Mouse (Mus musculus): ENCODE results near the gene Asb8.

The Asb8 gene

DNA sequence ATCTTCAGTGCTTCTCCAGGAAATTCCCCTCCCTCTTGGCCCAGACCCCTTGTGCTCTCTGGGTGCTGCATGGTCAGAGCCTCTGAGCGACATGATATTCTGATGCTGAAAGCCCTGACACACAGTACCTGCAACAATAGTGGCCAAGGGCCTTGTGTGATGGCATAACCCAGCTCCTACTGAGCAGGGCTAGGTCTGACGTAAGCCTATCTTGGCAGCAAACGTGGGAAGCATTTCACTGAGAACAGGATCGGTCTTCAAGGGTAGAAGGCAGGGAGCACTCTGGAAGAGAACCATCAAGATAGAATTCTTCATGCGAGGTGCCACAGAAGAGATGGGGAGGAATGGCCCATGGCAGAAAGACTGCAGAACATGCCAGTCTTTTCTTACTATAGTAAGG, at the start of gene Asb8:
Gene Asb8, minus strand, starts transcription at position 101 of the 400 bp plus-strand sequence.
- DNase-seq, result no peak

DNA sequence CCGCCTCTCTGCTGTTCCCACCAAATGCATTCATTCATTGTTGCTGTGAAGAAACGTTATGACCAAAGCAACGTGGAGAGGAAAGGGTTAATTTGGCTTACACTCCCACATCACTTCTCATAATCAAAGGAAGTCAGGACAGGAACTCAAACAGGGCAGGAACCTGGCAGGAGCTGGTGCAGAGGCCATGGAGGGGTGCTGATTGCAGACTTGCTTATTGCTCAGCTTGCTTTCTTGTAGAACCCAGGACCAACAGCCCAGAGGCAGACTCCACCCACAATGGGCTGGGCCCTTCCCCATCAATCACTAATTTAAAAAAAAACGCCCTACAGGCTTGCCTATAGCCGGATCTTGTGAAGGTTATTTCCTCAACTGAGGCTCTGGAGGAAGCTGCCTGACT, 48.7 kb upstream of the Asb8 start:
- no peak for DNase-seq

DNA sequence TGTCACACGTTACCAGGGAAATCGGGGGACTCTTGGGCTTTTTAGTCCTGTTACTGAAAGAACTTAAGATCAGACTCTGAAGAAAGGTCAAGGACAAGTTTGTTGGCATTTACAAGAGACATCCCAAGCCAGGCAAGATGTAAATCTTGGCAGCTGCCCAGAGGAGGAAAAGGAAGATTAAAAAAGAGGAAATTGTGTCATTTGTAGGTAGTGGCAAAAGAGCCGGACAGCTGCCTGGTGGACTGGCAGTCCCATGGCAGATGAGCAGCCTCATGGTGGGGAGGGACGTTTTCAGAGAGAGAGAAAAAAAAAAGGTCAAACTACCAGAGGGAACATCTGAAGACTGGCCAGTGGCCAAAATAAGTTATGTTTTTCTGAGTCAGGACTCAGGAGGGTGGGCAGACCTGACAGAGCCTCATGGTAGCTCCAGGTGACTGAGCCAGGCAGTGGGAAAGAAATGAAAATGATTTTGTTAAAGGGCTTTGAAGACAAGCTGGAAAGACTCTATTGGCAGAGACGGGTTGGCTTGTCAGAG, 48.0 kb upstream of the Asb8 start:
- peak; percentile 8 for DNase-seq

DNA sequence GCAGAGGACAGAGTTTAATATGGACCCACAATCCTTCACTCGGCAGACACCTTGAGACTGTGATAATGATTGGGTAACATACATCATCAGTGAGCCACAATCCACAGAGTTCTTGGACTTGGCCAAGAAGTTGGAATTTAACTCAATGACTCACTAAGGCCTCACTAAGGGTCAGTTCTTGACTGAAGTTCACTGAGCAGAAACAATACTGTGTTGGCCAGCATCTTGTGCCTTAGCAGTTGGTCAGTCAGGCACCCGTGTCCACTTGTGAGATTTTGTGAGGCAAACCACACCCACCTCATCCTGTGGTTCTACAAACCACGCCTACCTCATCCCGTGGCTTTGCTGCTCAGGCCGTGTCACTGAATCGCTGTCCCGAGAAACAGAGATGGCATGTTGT, 44.3 kb upstream of the Asb8 start:
- DNase-seq, result peak; percentile 69

DNA sequence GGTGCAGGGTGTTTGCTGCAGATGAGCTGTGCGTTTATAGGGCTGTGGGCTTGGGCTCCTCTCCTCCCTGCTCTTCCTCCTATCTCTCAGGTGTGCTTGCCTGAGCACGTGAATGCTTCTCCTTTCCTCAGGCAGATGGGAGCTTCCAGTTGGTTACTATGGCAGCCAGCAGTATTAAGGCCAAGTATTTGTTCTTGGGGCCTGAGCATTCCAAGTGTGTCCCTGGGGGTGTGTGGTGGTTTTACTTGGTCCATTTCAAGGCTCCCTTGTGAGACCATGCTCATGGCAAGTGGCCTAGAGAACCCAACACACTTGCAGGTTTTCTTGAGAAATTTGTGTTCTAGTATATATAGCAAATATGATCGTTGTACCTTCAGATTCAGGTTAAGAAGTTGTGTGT, 30.0 kb upstream of the Asb8 start, which contains the start of gene Olfr288:
Gene Olfr288, minus strand, starts transcription at position 101 of the 400 bp plus-strand sequence.
- no peak for DNase-seq

DNA sequence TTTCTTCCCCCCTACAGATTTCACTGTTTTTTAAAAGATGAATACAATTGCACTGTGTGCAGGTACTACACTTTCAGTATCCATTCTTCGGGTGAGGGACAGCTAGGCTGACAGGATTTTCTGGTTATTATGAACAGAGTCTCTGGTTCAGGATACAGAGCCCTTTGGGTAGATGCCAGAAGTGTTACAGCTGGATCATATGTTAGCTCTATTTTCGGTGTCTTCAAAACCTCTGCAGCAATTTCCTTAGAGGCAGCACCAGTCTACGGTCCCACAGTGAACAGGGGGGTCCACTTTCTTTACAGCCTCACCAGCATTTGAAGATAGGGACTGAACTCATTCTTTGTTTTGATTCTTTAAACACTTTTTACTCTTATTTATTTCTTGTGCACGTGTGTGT, 19.0 kb upstream of the Asb8 start:
- no peak for DNase-seq

DNA sequence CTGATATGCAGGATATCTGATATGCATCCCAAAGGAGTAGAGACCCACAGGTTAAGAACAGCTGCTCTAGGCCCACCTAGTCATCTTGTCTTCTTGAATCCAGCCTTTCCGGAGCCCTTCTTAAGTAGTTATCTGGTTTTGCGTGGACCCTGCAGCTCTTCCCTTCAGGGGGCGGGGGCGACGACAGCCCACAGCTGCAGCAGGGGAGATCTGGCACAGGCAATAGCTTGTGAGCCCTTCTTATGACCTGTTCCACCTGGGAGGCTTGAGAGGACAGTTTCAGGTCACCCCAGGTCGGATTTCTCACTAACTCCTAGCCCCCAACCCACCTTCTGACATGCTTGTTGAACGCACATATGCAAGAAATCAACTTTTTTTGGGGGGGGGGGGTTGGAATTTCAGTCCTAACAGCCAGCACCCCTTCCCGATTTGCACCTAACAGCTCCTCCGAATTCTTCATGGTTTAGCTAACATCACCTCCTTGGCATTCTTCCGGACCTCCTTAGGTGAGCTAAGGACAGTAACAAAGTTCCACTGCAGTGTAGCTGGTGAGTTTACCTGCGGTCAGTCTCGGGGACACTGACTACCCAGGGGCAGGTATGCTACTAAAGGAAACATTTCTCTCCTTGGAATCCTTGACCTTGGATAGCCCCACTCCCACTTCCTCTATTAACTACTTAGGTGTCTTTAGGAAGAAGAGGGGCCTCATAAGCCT, 16.6 kb upstream of the Asb8 start:
- peak; percentile 37 for DNase-seq

DNA sequence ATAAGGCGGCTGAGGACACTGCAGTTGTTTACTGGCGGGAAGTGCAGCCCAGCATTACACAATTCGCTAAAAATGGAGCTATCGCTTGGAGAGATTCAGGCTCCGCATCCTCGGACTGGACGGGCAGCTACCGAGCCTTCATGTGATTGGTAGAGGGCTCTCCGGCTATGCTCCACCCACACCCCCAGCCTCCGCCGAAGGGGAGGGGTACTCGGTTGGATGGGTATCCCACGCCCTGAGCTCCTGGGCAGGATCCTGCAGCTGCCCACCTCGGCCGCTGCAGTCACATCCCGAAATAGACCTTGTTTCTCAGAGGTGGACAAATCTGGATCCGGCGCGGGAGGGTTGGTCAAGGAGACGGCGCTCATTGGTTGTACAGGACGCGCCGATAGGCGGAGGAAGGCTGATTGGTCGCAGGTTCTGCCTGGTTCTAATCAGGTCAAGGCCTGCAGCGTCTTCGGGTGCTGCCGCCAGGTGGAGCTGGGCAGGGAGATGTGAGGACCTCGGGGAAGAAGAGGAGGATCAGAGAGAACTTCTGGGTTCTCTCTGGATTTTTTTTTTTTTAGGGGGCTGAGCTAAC, 15.8 kb upstream of the Asb8 start:
- DNase-seq, result peak; percentile 93

DNA sequence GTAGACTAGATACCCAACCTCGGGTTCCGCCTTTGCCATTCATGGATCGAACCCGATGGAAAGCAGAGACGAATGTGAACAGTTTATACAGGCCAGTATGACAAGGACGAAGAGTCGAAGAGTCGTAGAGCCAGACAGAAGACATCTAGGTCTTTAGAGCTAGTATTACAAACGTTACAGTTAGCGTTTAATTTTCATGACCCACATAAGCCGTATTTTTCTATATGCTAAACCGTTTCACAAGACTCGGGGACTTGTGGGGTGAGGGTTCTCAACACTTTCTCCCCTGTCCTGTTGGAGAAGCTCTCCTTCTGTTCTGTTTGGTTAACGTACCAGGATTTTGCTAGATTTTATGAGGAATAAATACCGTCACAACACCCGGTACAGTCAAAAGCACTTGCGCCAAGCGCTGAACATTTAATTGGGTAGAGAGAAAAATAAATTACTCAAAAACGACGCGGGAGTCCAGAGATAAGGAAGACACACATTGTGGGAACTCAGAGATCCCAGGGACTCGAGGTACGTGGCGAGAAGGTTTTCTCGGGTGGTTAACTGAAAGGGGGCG, 15.2 kb upstream of the Asb8 start:
- DNase-seq, result no peak

DNA sequence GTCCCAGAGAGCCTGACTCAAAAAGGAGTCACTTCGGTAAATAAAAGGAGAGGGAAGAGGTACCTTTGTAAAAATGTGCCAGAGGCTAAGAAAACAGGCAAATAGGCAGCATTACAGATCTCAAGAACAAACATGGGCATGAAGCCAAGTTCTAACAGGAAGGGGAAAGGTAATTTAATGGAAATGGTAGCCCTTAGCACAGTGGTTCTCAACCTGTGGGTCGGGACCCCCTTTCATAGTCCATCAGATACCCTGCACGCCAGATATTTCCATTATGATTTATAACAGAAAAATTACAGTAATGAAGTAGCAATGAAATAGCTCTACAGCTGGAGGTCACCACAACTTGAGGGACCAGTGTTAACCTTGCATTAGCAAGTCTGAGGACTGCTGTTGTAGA, 11.9 kb upstream of the Asb8 start:
- no peak for DNase-seq

DNA sequence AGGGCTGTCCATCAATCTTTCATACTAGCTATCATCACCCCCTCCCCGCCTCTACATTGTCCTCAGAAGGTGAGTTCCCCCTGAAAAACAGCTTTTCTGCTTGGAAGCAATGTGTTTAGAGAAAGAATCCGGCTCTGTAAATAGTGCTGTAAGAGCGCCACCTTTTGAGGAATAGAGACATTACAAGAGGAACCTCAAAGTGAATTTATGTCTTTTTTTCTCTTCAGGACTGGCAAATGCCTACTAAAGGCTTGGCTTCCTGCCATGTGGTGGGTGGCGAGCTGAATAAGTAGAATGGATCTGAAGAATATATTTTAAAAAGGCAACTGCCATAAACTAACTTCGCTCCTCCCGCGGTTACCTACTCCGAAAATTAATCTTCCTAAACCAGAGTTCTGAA, 8.4 kb upstream of the Asb8 start:
- DNase-seq, result no peak

DNA sequence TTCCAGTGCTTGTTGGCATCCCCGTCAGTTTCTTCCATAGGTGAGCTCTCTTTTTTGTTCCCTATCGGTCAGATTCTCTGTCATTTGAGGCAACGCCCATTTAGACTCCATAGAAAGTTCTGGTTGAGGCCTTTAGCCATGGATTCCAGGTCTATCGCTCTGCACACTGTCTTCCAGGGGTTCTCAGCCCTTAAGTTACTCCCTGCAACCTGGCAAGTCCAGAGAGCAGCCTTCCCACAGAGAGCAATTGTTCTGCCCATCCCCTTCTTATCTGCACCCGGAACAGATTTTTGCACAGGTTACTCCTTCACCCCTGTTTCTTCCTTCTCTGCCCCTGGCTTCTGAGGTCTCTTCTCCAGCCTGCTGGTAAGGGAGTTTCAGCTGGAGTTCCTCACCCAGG, 6.7 kb upstream of the Asb8 start:
- DNase-seq, result no peak

DNA sequence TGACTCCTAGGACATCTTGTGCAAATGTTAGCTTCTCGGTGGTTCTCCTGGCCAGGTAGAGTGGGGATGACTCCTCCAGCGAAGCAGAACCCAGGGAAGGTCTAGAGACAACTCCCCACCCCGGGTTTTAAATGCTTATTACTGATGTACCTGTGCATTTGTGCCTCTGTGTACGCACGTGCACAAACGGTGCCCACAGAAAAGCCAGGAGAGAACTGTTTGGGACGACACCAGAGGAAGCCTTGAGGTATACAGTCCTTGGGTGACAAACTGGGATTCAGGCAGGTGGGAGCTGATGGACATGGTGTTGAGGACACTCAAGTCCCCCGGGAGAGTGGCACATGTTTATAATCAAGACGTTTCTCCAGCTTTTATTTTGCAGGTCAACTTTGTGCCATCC, 5.5 kb upstream of the Asb8 start:
- DNase-seq, result no peak

DNA sequence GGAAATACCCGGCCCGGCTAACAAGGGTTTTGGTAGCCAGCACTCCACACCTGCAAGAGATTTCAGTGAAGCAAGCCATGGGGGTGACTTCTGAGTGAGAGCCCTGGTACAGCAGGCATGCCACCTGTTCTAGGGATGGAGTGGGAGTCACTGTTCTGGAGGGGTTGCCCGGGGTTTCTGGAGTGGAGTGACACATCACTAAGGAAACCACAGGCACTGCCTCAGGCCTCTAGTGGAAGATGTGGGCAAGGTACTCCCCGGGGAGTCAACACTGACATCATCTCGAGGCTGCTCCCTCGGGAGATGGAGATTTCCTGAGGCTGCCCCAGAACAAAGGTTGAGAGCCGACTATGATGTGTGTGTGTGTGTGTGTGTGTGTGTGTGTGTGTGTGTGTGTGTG, 4.9 kb upstream of the Asb8 start:
- no peak for DNase-seq

DNA sequence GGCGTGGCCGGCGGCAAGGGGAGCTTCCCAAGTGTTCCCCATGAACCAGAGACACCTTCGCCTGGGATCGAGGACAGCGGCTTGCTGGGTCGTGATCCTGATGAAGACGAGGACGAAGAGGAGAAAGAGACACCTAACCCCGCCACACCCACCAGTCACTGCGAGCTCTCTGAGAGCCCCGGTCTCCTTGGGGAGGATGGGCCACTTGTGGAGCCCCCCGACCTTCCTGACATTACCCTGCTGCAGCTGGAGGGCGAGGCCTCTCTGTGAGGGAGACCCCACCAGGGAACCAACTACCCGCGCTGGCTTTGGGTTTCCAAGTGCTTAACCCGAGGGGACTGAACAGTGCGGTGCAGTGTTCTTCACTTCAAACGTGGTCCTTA, 3.2 kb upstream of the Asb8 start:
- DNase-seq, result no peak

DNA sequence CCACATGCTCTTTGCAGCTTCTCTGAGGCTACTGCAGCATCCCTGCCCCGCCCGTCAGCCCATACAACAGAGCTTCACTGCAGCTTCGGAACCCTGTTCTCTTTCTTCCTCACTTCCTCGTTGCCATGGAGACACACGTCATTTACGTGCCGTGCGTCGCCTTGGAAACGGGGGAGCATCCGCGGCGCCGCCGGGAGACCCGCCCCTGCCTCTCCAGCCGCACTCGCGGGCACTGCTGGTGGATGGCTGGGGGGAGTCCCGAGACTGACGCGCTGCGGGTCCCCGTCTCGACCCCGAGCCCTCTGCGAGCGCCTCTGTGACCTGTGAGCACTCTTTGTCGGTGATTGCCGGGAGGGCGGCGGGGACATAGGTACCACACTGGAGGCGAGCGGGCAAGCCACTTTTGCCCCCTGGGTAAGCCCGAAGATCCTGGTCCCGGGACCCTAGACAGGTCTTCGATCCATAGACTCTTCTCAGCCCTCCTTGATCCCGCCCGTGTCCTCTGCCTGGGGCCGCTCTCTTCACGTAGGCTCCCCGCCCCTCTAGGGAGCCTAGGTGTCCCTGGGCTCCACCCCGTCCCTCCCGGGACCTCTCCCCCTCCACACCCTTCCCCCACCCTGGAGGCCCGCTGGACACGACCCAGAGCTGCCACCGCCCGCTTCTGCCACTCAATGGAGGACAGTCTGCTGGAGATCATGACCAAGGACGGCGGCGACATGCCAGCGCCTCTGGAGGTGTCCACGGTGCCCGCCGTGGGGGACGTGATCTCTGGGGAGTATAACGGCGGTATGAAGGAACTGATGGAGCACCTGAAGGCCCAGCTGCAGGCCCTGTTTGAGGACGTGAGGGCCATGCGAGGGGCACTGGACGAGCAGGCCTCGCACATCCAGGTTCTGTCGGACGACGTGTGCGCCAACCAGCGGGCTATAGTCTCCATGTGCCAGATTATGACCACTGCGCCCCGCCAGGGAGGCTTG, 2.5 kb upstream of the Asb8 start:
- peak; percentile 38 for DNase-seq

DNA sequence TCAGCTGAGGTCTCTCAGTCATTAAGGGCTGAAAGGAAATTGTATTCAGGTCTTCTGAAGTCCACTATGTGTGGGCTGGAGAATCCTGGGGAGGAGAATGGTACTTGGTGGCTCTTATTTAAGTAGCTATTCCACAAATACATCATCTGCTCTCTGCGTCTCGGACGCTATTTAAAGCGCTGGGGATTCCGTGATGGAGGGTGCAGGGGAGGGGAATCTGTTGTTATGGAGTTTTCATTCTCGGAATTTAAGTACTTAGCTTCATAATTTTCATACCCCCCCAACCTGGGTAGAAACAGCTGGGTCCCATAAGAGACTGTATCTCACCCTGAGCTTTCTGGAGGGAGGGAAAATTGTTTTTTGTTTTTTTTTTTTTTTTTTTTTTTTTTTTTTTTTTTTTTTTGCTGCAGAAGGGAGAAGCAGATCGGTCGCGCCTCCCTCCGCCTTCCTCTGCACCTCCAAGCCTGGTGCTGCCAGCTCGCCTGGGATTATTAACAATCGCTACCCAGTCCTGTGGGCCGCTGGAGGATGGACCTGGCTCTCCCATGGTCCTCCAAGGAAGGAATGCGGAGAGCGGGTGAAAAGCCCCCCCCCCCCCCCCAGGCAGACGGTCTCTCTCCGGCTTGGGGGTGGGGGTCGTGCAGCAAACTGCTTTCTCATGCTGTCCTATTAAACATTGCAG, 1.7 kb upstream of the Asb8 start, which contains the start of gene Ccdc184:
Gene Ccdc184, plus strand, starts transcription at position 196 of the 682 bp plus-strand sequence.
- DNase-seq, result no peak

DNA sequence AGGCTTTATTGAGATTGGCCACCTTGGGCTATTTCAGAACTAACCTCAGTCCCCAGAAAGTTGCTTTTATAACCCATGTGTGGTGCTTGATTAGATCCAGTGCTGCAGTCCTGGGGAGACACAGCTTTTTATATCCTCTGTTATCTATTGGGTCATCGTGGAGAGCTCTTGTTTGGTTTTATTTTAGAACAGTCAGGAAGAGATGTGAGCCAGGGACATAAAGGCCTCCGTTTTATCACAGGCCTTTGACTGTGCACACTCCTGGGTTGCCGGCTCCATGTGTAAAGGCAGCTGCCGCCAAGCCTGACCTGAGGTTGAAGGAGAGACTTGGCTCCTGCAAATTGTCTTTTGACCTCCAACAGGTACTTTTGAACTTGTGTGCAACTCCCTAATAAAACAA, 2.9 kb downstream of the Asb8 start:
- no peak for DNase-seq

DNA sequence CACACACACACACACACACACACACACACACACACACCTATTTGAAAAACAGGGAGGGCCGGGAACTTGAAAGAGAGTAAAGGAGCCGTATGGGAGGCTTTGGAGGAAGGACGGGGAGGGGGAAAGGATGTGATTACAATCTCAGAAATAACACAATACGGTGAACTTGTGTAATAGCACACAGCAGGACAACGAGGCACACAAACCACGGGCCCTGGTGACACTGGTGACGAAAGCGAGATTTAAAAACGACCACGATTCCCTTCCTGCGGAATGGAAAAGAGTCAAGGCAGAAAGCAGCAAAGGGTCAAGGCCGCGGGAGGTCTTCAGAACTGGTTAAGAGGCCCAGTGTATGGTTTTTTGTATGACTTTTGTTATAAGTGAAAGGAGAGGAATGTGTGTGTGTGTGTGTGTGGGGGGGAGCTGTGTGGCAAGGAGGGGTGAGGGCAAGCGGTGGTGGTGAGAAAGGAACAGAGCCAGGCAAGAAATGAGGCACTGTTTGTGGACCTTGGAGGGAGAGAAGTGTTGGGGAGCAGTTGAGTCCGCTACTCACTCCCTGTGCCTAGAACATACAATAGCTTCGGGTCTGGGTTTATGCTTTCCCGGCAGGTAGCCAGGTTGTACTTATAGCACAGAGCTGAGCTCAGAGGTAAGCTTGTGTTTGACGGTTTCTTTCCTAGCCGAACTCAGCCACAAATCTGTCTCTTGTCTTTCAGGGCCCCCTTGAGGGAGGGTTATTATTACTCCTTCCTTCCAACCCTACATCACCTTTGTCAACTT, 4.2 kb downstream of the Asb8 start:
- no peak for DNase-seq

DNA sequence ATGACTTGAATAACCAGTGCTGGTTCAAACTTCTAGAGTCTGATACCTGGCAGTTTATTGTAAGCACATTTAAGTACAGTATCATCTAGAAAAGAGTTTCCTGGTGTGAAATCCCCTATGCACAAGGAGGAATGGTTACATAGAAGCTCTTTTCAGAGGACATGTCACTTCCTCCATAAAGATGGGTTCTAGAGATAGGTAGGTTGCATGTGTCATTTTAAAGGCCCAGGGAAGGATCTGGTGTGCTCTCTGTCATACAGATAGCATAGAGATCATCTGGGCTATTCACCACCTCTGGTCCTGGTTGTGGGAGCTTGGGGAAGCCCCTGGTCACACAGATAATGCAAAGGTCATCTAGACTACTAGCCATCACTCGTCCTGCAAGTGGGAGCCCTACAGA, 8.2 kb downstream of the Asb8 start:
- no peak for DNase-seq

DNA sequence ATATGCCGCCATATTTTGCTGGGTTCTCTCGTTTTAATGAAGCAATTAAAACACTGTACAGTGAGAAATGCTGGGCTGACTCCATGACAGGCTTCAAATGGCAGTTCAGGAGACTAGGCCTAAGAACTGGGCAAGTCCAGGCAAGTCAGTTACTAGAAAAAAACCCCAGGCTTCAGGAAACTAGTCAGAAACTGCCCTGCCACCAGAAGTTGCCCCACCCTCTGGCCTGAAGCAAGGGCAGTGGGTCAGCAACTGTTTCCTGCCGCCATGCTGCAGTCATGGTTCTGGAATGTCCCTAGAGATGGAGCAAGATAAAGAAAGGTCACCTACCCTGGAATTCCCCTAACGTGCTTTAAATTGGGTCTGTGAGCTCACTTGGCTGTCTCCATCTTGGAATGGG, 9.5 kb downstream of the Asb8 start:
- peak; percentile 15 for DNase-seq

DNA sequence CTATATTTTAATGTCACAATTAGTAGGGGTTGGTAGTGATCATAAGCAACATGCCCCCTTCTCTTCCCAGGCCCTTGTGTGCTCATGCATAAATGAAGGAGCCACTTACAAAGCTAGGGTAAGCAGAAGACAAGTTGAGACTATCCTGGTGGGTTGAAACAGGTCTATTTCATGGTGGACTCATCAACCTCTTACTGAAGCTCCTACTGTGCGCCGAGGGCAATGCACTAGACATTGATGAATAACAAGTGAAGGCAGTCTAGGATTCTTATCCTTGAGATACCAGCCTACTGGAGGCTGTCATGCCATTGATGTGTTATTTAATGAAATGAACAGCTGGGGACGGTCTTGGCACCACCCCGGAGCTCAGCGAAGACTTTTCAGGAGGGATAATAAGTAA, 10.2 kb downstream of the Asb8 start:
- no peak for DNase-seq

Data from kidney, adult 11 months (tissue).